Mouse (Mus musculus): ENCODE data around the gene Olfr532.

DNA sequence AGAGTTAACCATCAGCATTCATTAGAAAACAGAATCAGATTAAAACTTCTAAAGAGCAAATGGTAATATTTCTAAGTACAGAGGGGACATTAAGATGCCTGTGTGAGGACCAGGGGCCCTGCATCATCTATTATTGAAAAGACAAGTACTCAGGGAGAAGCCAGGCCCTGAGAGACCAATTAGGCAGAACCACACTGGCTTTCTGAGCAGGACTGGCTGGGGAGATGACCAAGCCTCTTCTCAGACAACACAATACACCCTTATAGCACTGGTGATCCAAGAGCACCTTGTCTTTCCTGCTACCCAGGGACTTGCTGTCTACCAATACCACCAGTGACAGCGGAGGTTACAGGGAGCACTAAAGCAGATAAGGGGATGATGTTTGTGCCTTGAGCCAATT lies 18.6 kb downstream of the Olfr532 start, which contains the start of gene Olfr531:
- no peak for TF ChIP-seq CTCF (conservative IDR thresholded peaks at IDR 0.05; ENCODE audit: insufficient read depth, insufficient read length, low read depth, low read length)
- TF ChIP-seq POLR2A (IDR thresholded peaks at IDR 0.05; ENCODE audit: low read depth, low read length), result no peak

Measured in kidney, adult 2 months (tissue).